Mouse (Mus musculus): ENCODE data around the gene Serp2. TPM values are rescaled to one million over a fixed set of nuclear protein-coding genes. Genes with fewer than 3 reads are reported as not detected.

Serp2 gene
- total and polyA plus RNA-seq, 3 experiments = 0.60 to 0.96 (median 0.64) TPM

DNA sequence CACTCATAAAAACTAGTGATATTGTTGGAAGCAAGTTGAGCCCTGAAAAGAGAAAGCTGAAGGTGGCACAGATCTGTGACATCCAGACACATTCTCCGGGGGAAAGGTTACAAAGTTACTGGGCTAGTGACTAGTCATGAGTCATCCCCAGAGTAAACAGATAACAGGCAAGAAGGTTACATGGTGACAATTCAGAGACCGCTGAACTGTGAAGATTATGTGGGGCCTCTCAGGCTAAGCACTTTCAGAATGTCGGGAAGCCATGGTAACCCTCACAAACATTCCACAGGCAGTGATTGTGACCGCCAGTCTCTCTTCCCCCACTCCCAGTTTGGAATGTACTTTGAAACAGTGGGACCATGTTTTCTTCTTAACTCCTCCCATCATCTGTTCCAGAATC, 36.1 kb downstream of the Serp2 start:
- Histone ChIP-seq H3K9ac (ENCODE audit: low read depth, low read length) (no peak overlapping the region), H3K27me3 (ENCODE audit: control insufficient read depth, insufficient read depth, low read length) (no peaks in the 10 kb centered on the region), H3K27ac (no peak overlapping the region), H3K79me2 (replicated peaks; ENCODE audit: control insufficient read depth, insufficient read depth, low read length) (no peaks in the 10 kb centered on the region), H3K4me1 (ENCODE audit: control insufficient read depth, insufficient read depth, low read length) (no peaks in the 10 kb centered on the region), H3K4me3 (no peak overlapping the region), H3K36me3 (ENCODE audit: control insufficient read depth, insufficient read depth, low read length) (no peaks in the 10 kb centered on the region)
- no peak for TF ChIP-seq EP300 (IDR thresholded peaks at IDR 0.05; ENCODE audit: insufficient read depth, low read depth, low read length)
- TF ChIP-seq POLR2A (IDR thresholded peaks at IDR 0.05; ENCODE audit: insufficient read depth, low read depth, low read length) = no peak
- TF ChIP-seq CTCF (IDR thresholded peaks at IDR 0.05) = no peak
- WGBS = 22% methylated on average over 4 of the region's 4 CpGs
- intact Hi-C loops (cut with DNase I) = no loop called here
- no peak for DNase-seq

DNA sequence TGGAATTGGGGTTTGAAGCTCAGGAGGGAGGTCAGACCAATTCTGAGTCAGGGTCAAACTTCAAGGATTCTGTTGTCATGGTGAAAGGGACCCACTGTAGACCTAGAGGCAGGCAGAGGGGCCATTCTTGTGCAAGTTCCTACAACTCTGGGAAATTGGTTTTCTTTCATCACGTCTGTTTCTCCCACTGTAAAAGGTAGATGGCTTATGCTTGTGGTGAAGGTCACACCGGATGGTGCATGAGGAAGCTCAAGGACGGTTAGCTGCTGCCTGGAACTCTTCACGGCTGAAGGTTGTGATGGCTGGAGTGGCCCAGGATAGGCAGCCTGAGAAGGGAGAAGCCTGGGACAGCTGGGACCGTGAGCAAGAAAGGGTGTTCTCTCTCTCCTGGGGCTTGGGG, 38.5 kb downstream of the Serp2 start:
- TF ChIP-seq CTCF (IDR thresholded peaks at IDR 0.05) = no peak
- TF ChIP-seq POLR2A (IDR thresholded peaks at IDR 0.05; ENCODE audit: insufficient read depth, low read depth, low read length) = no peak
- no peak for TF ChIP-seq EP300 (IDR thresholded peaks at IDR 0.05; ENCODE audit: insufficient read depth, low read depth, low read length)
- no peaks in the 10 kb centered on the region for H3K79me2 ChIP-seq (replicated peaks; ENCODE audit: control insufficient read depth, insufficient read depth, low read length)
- H3K9ac ChIP-seq (ENCODE audit: low read depth, low read length) = no peak overlapping the region
- no peak for DNase-seq
- H3K27ac ChIP-seq = no peak overlapping the region
- intact Hi-C loops (cut with DNase I) = no loop called here
- no peak overlapping the region for H3K4me3 ChIP-seq
- H3K27me3 ChIP-seq (ENCODE audit: control insufficient read depth, insufficient read depth, low read length) = no peaks in the 10 kb centered on the region
- no peaks in the 10 kb centered on the region for H3K36me3 ChIP-seq (ENCODE audit: control insufficient read depth, insufficient read depth, low read length)
- 83% methylated on average over 5 of the region's 5 CpGs for WGBS
- H3K4me1 ChIP-seq (ENCODE audit: control insufficient read depth, insufficient read depth, low read length) = no peaks in the 10 kb centered on the region

DNA sequence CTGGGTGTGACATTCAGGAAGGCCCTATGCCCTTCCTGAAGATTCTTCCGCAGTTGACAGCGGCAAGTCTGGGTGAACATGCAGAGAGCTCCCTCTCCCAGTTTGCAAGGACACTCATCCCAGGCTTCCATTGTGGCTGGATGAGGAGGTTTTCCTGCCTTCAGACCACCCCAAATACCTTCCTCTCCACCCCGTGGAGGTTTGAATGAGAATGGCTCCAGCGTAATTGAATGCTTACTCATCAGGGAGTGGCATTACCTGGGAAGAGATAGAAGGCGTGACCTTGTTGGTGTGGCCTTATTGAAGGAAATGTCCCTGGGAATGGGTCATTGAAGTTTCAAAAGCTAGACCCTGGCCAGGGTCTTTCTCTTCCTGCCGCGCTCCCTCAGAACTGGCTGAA, 41.1 kb downstream of the Serp2 start:
- intact Hi-C loops (cut with DNase I) = no loop called here
- TF ChIP-seq POLR2A (IDR thresholded peaks at IDR 0.05; ENCODE audit: insufficient read depth, low read depth, low read length) = no peak
- no peak for TF ChIP-seq CTCF (IDR thresholded peaks at IDR 0.05)
- TF ChIP-seq EP300 (IDR thresholded peaks at IDR 0.05; ENCODE audit: insufficient read depth, low read depth, low read length) = no peak
- no peaks in the 10 kb centered on the region for H3K27me3 ChIP-seq (ENCODE audit: control insufficient read depth, insufficient read depth, low read length)
- no peak overlapping the region for H3K9ac ChIP-seq (ENCODE audit: low read depth, low read length)
- no peak for DNase-seq
- no peak overlapping the region for H3K27ac ChIP-seq
- WGBS = 77% methylated on average over 7 of the region's 7 CpGs
- no peak overlapping the region for H3K4me3 ChIP-seq
- no peaks in the 10 kb centered on the region for H3K4me1 ChIP-seq (ENCODE audit: control insufficient read depth, insufficient read depth, low read length)
- H3K79me2 ChIP-seq (replicated peaks; ENCODE audit: control insufficient read depth, insufficient read depth, low read length) = no peaks in the 10 kb centered on the region
- H3K36me3 ChIP-seq (ENCODE audit: control insufficient read depth, insufficient read depth, low read length) = no peaks in the 10 kb centered on the region

DNA sequence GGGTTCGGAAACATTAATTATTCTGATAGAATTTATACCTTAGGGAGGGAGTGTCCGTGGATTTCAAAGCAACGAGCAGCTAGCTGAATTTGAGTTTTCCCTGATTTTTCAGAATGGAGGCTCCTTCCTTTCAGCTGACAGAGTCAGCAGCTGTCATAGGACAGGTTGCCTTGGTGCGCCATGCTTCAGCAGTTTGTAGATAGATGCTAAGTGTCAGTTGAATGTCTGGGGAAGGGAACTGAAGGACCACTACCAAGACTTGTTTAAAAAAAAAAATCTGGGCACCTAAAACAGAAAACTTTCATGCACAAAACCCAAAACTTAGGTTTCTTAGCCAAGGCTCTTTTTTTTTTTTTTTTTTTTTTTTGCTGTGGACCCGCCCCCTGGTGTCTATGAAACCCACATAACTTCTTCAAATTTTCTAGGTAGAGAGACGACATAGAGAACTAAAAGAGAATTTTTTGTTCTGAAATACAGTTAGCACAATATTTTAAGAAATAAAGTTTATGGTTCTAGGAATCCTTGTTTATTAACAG, 42.6 kb downstream of the Serp2 start:
- no peak for TF ChIP-seq POLR2A (IDR thresholded peaks at IDR 0.05; ENCODE audit: insufficient read depth, low read depth, low read length)
- no peaks in the 10 kb centered on the region for H3K79me2 ChIP-seq (replicated peaks; ENCODE audit: control insufficient read depth, insufficient read depth, low read length)
- H3K27me3 ChIP-seq (ENCODE audit: control insufficient read depth, insufficient read depth, low read length) = no peaks in the 10 kb centered on the region
- no peaks in the 10 kb centered on the region for H3K4me1 ChIP-seq (ENCODE audit: control insufficient read depth, insufficient read depth, low read length)
- no peak overlapping the region for H3K9ac ChIP-seq (ENCODE audit: low read depth, low read length)
- 75% methylated on average over 6 of the region's 6 CpGs for WGBS
- no peak overlapping the region for H3K4me3 ChIP-seq
- no peak overlapping the region for H3K27ac ChIP-seq
- no peaks in the 10 kb centered on the region for H3K36me3 ChIP-seq (ENCODE audit: control insufficient read depth, insufficient read depth, low read length)
- intact Hi-C loops (cut with DNase I) = no loop called here
- no peak for DNase-seq

DNA sequence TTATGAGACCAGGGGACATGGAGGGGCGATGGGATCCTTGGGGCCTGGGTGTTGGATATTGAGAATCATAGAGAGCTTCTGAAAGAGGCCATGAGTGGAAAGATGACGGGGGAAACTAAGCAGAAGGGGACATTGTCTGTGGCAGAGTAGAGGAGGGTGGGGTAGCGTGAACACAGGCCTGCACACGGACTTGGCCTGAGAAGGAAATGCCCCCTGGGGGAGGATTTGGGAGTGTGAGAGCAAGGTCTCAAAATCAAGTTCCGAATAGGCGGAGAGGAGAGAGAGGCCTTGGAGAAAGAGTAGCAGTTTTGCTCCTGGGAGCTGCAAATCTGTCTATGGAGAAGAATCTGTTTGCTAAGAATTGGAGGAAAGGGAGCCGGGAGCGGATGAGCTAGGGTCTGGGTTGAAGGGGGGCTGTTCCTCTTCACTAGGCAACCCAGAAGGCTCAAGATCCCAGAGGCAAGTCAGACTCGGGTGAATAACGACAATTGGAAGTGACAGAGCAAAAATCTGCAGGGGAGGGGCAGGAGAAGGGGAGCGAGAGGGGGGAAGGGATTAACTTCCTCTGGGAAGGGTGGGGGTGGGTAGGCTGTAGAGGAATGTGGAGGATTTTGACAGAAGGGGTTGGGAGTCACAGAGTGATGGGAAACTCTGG, 43.2 kb downstream of the Serp2 start:
- Histone ChIP-seq H3K27ac (no peak overlapping the region), H3K27me3 (ENCODE audit: control insufficient read depth, insufficient read depth, low read length) (no peaks in the 10 kb centered on the region), H3K79me2 (replicated peaks; ENCODE audit: control insufficient read depth, insufficient read depth, low read length) (no peaks in the 10 kb centered on the region), H3K4me1 (ENCODE audit: control insufficient read depth, insufficient read depth, low read length) (peaks cover 2% of the 10 kb centered on the region; the same call in 1 of the 2 replicates), H3K9ac (ENCODE audit: low read depth, low read length) (no peak overlapping the region), H3K36me3 (ENCODE audit: control insufficient read depth, insufficient read depth, low read length) (no peaks in the 10 kb centered on the region), H3K4me3 (no peak overlapping the region)
- TF ChIP-seq EP300 (IDR thresholded peaks at IDR 0.05; ENCODE audit: insufficient read depth, low read depth, low read length) = no peak
- no peak for TF ChIP-seq POLR2A (IDR thresholded peaks at IDR 0.05; ENCODE audit: insufficient read depth, low read depth, low read length)
- TF ChIP-seq CTCF (IDR thresholded peaks at IDR 0.05) = no peak
- WGBS = 49% methylated on average over 11 of the region's 11 CpGs
- no peak for DNase-seq
- intact Hi-C loops (cut with DNase I) = no loop called here

DNA sequence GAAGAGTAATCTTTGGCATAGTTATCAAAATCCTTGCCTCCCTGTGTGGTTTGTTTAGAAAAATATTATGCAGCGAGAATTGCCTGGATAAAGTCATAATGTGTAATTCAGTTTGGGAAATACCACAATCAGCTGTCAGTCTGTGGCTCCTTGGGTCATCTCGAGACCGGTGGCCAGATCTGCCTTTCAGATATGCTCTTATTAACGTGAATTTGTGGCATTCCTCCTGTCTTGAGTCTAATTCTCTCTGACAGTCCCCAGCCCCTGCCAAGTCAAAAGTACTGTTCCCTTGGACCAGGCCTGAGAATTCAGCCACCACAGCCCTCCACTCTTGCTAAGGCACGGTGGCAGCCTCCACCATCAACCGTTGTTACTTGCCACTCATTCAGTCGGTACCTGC, 44.7 kb downstream of the Serp2 start:
- Histone ChIP-seq H3K79me2 (replicated peaks; ENCODE audit: control insufficient read depth, insufficient read depth, low read length) (no peaks in the 10 kb centered on the region), H3K9ac (ENCODE audit: low read depth, low read length) (no peak overlapping the region), H3K36me3 (ENCODE audit: control insufficient read depth, insufficient read depth, low read length) (peaks cover 8% of the 10 kb centered on the region), H3K27ac (no peak overlapping the region), H3K27me3 (ENCODE audit: control insufficient read depth, insufficient read depth, low read length) (no peaks in the 10 kb centered on the region), H3K4me1 (ENCODE audit: control insufficient read depth, insufficient read depth, low read length) (peaks cover 2% of the 10 kb centered on the region; the same call in 1 of the 2 replicates), H3K4me3 (no peak overlapping the region)
- no peak for TF ChIP-seq CTCF (IDR thresholded peaks at IDR 0.05)
- DNase-seq = no peak
- intact Hi-C loops (cut with DNase I) = no loop called here
- 91% methylated on average over 7 of the region's 7 CpGs for WGBS
